Mouse (Mus musculus) midbrain, embryonic 13.5 days (tissue): ENCODE results near the gene Gm12166. TPM values are rescaled to one million over a fixed set of nuclear protein-coding genes. Genes with fewer than 3 reads are reported as not detected.
"Not testable (repeated sequence)": the region's sequence is repeated elsewhere in the genome, so short reads cannot be mapped to it uniquely, and the experiment has no call there.

Experiments used
- ATAC-seq: fragments of 200-750 bp; cut with Nextera tagmentation; 2 replicates; pipeline ENCODE4 v1.8.0; 2017; ENCODE audit warnings: mild to moderate bottlenecking, moderate TSS enrichment, moderate library complexity
- H3K27ac ChIP-seq: fragments of 300-500 bp; sonication (generic); 2 replicates; pipeline ENCODE4 v1.5.1; 2015; ENCODE audit warnings: inconsistent platforms, mild to moderate bottlenecking, moderate library complexity
- H3K27me3 ChIP-seq: fragments of 300-500 bp; sonication (generic); 2 replicates; pipeline ENCODE4 v1.6.1; 2015; ENCODE audit warnings: mild to moderate bottlenecking, inconsistent platforms
- H3K36me3 ChIP-seq: fragments of 300-500 bp; sonication (generic); 2 replicates; pipeline ENCODE4 v1.6.1; 2015; ENCODE audit warnings: mild to moderate bottlenecking, inconsistent platforms
- H3K4me1 ChIP-seq: fragments of 300-500 bp; sonication (generic); replicated peaks from 2 replicates; pipeline ENCODE4 v1.6.1; 2015; ENCODE audit warnings: inconsistent platforms
- H3K4me2 ChIP-seq: fragments of 300-500 bp; sonication (generic); replicated peaks from 2 replicates; pipeline ENCODE4 v1.6.1; 2015; ENCODE audit warnings: moderate library complexity, mild to moderate bottlenecking, inconsistent platforms
- H3K4me3 ChIP-seq: fragments of 300-500 bp; sonication (generic); replicated peaks from 2 replicates; pipeline ENCODE4 v1.5.1; 2015; ENCODE audit warnings: mild to moderate bottlenecking, inconsistent platforms
- H3K9ac ChIP-seq: fragments of 300-500 bp; sonication (generic); replicated peaks from 2 replicates; pipeline ENCODE4 v1.6.1; 2015; ENCODE audit warnings: mild to moderate bottlenecking, inconsistent platforms
- H3K9me3 ChIP-seq: fragments of 300-500 bp; sonication (generic); 2 replicates; pipeline ENCODE4 v1.6.1; 2016; ENCODE audit warnings: mild to moderate bottlenecking, inconsistent platforms
- WGBS: fragments of 180-500 bp; shearing (Covaris S2); methylation state at CpG from one replicate; pipeline ENCODE4 v1.1.7; 2015; 5-methylcytosine and 5-hydroxymethylcytosine counted together
- polyA plus RNA-seq: library from polyadenylated mRNA; unstranded; fragments of >200 nt; fragmentation: Nextera tagmentation; extraction: Ambion mirVana; gene quantifications from 2 replicates; pipeline ENCODE4 v1.2.1, GENCODE M21; 2015

Gene Gm12166
- polyA plus RNA-seq, 1 experiment from 2014 or later, result 7.1 TPM

DNA sequence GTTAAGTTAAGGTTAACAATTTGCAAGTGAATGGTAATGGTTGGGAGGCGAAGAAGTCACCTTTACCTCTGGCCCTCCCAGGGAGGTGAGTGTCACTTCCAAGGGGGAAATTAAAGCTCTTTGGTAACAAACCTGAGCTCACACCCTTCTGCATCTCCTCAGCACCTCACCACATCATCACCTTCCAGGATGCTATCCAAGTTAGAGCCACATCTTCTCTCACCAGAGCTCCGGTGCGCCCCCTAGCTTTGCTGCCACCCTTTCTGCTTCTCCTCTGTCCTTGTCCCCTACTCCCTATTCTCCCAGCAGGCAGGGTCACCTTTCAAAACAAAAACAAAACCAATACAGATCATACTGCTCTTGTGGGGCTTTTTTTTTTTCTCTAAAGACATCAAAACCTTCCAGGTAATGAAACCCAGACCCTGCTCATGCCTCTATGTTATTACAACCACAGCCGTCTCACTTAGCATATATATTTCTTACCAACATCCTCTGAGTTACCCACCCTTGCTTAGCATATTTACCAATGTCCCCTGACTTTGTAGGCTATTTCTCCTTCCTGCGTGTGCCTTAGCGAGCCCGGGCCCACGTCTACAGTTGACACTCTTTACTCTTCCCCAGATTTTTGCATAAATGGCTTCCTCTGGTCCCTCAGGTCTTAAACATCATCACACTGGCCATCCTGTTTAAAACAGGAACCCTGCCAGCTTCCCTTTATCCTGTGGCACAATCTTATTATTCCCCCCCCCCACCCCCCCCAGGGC lies 7.9 kb upstream of the Gm12166 start:
- ATAC-seq, result no peak
- H3K4me2 ChIP-seq, result no peak overlapping the region
- H3K9me3 ChIP-seq, result no peaks in the 10 kb centered on the region
- H3K4me3 ChIP-seq, result no peak overlapping the region
- peaks cover 28% of the 10 kb centered on the region for H3K4me1 ChIP-seq
- WGBS, result 78% methylated on average over 8 of the region's 8 CpGs
- H3K27ac ChIP-seq, result no peak overlapping the region
- H3K27me3 ChIP-seq, result no peaks in the 10 kb centered on the region
- H3K36me3 ChIP-seq, result peaks cover 5% of the 10 kb centered on the region; the same call in 1 of the 2 replicates
- no peak overlapping the region for H3K9ac ChIP-seq

DNA sequence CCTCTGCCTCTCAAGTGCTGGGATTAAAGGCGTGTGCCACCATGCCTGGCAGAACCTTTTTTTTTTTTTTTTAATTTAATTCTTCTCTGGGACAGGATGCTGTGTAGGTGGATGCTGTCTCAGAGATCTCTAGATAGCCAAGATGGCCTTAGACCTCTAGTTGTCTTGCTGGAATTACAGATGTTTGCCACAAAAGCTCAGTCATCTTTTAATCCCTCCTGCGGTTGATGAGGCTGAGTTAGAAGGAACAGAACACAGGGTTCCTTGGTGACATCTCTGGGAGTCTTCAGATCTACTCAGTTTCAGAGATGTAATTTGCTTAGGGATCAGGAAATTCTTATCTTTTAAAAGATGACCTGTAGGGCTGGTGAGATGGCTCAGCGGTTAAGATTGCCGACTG lies 6.8 kb upstream of the Gm12166 start:
- no peak overlapping the region for H3K4me3 ChIP-seq
- peaks cover 5% of the 10 kb centered on the region; the same call in 1 of the 2 replicates for H3K36me3 ChIP-seq
- H3K9me3 ChIP-seq, result no peaks in the 10 kb centered on the region
- no peak overlapping the region for H3K9ac ChIP-seq
- peaks cover 21% of the 10 kb centered on the region for H3K4me1 ChIP-seq
- no peak overlapping the region for H3K27ac ChIP-seq
- ATAC-seq, result no peak
- no peak overlapping the region for H3K4me2 ChIP-seq
- WGBS, result 99% methylated on average over 4 of the region's 4 CpGs
- no peaks in the 10 kb centered on the region for H3K27me3 ChIP-seq

DNA sequence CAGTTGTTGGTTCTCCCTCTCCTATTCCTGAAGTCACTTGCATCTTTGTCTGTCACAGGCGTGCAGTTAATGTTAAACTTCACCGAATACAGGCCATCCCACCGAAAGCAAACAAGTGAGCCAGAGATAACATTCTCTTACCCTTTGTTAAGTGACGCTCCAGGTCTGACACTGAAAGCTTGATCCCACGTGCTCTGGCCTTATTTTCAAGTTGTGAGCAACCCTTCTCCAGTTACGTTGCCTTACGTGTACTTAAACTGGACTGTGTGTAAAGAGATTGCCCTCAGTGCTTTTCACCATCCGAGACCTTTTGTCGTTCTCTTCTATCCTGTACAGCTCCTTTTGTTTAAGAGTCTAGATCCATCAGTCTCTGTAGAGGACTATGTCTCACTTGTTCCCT lies 5.9 kb upstream of the Gm12166 start:
- Histone ChIP-seq H3K27me3 (no peaks in the 10 kb centered on the region), H3K36me3 (peaks cover 4% of the 10 kb centered on the region; the same call in 1 of the 2 replicates), H3K4me1 (peaks cover 21% of the 10 kb centered on the region), H3K9ac (0 out of 2 replicates have a peak overlapping the region, but pooled peaks have one; percentile 11), H3K4me2 (peak overlapping the region; percentile 71), H3K9me3 (no peaks in the 10 kb centered on the region), H3K4me3 (peak overlapping the region; percentile 69), H3K27ac (no peak overlapping the region)
- no peak for ATAC-seq
- 54% methylated on average over 9 of the region's 9 CpGs for WGBS

DNA sequence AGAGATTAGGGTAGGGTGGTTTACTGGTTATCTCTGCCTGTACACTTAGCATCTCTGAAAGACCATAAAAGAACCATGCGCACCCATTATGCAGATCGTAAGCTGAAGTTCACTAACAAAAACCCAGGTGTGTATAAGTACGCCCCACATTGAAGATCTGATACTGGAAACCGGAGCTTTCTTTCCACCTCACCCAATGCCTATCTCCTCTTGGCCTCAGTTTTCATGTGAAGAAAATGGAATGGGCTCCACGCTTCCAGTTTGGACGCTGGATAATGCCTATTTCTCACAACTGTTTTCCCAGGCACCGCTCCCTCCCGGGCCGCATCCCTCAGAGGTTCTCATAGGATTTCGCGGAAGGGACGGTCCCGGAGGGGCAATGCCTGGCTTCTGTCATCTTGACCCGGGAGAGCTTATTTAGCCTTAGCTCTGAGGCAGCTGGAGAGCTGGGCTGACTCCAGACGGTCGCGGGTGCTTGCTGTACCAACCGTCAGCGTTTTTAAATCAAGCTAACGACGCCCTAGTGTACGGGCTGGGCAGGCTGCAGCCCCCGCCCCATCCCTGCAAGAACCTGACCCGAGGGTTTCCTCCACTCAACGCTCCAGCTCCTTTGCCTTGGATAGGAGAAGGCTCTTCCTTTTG lies 4.8 kb upstream of the Gm12166 start:
- peak overlapping the region; percentile 71 for H3K4me2 ChIP-seq
- no peaks in the 10 kb centered on the region for H3K9me3 ChIP-seq
- WGBS, result 4% methylated on average over 25 of the region's 25 CpGs
- no peaks in the 10 kb centered on the region for H3K27me3 ChIP-seq
- peaks cover 21% of the 10 kb centered on the region for H3K4me1 ChIP-seq
- ATAC-seq, result peak; percentile 32
- peak overlapping the region; percentile 86 for H3K9ac ChIP-seq
- H3K27ac ChIP-seq, result peak overlapping the region; percentile 93
- no peaks in the 10 kb centered on the region for H3K36me3 ChIP-seq
- H3K4me3 ChIP-seq, result peak overlapping the region; percentile 69

DNA sequence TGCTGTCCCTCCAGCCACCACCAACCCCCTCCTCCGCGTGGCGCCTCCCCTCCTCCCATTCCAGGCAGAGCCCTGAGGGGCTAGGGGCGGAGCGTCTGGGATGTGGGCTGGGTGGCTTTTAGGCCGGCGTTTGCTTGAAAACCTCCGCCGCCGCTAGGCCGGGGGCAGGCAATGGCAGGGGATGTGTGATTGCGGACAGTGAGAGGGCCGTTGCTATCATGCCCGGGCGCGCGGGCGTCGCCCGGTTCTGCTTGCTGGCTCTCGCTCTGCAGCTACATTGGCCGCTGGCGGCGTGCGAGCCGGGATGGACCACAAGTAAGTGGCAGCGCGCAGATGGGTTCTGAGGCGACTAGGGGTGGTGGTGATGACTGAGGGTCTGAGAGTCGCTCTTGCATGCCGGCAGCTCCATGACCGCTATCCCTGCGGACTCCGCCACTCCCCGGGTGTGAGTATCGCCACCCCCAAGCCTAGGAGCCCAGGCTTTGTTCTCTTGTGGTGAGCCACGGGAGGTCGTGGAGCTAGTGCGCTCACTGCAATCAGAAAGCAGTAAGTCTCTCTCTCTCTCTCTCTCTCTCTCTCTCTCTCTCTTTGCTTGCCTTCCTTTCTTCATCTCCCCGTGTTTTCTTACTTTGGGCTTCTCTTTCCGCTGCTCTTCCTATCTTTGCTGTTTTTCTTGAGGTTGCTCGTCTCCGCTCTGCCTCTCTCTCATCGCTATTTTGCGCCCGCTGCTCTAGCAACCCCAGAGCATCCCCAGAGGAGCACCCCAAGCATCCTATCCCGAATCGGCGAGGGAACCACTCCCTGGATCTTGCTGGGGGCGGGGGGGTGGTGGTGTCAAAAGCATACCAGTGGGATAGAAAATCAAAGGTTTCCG lies 4.0 kb upstream of the Gm12166 start, which contains the start of gene Adam19:
Gene Adam19 (plus strand): TSS at position 97 of the 874 bp plus-strand sequence.
- Histone ChIP-seq H3K9ac (peak within 1 kb of the TSS; percentile 86), H3K9me3 (no peaks in the 10 kb centered on the region), H3K4me1 (peaks cover 21% of the 10 kb centered on the region), H3K4me2 (peak within 1 kb of the TSS; percentile 71), H3K4me3 (peak within 1 kb of the TSS; percentile 69), H3K36me3 (no peaks in the 10 kb centered on the region), H3K27ac (peak within 1 kb of the TSS; percentile 93), H3K27me3 (no peaks in the 10 kb centered on the region)
- peak; percentile 89 for ATAC-seq
- under 1% methylated on average over 51 of the region's 51 CpGs for whole genome bisulfite sequencing

DNA sequence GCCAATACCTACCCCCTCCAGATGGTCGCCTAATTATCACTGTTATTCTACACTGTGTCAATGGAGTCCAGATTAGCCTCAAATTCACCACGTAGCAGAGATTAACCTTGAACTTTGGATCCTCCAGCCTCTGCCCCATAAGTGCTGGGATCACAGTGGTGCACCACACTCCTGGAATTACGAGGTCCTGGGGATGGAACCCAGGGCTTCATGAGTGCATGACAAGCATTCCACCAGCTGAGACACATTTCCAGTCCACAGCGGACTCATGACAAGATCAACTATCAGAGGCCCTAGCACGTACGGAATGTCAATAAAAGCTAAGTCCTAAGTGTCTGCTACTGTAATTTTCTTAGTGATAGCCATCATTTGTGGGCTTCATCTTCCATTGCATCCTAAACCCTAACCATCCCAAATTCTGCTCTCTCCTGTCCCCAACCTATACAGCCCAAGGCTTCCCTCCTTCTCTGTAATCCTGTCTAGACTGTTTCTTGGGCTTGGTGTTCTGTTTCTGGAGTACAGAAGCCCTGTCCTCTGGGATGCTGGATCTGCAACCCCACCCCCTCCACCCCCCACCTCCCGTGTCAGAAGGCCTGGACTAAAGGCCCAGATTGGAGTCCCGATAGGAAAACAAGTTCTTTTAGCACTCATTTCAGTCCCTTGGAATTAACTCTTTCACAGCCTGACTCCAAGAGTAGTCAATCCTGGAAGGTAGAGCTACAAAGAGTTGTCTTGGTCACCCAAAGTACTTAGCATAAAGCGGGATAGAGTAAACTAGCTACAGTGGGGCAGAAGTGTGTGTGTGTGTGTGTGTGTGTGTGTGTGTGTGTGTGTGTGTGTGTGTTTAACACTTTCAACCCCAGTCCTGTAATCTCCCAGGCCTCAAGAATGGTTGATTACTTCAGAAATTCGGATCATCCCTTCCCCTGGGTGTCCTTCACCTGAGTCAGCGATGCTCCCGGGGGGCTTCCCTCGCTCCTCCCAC lies 3.1 kb upstream of the Gm12166 start:
- WGBS, result 24% methylated on average over 13 of the region's 13 CpGs
- Histone ChIP-seq H3K4me2 (peak overlapping the region; percentile 71), H3K27ac (peak overlapping the region; percentile 93), H3K27me3 (no peaks in the 10 kb centered on the region), H3K9me3 (no peaks in the 10 kb centered on the region), H3K4me3 (peak overlapping the region; percentile 69), H3K9ac (peak overlapping the region; percentile 86), H3K4me1 (peaks cover 21% of the 10 kb centered on the region), H3K36me3 (no peaks in the 10 kb centered on the region)
- peak; percentile 61; the same call in 1 of the 2 replicates for ATAC-seq

DNA sequence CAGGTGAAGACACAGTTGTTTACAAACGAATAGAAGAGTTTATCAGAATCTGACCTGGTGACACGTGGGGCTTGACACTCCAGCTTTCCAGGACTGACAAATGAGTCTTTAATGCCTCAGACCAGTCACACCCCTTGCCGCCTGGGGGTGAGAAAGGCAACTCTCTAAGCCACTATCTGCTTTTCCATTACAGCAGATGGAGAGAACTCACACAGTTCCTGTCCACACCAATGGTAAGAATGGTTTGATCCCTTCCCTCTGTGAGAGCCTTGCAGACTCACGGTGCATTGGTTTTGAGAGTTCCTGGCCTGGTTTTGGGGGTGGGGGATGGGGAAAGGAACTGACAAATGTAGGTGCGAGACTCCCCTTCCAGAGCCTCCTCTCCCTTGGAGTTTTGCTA lies 2.2 kb upstream of the Gm12166 start:
- 48% methylated on average over 5 of the region's 5 CpGs for WGBS
- Histone ChIP-seq H3K4me3 (no peak overlapping the region), H3K9ac (no peak overlapping the region), H3K9me3 (no peaks in the 10 kb centered on the region), H3K36me3 (no peaks in the 10 kb centered on the region), H3K4me2 (no peak overlapping the region), H3K27ac (no peak overlapping the region), H3K4me1 (peaks cover 21% of the 10 kb centered on the region), H3K27me3 (no peaks in the 10 kb centered on the region)
- ATAC-seq, result no peak

DNA sequence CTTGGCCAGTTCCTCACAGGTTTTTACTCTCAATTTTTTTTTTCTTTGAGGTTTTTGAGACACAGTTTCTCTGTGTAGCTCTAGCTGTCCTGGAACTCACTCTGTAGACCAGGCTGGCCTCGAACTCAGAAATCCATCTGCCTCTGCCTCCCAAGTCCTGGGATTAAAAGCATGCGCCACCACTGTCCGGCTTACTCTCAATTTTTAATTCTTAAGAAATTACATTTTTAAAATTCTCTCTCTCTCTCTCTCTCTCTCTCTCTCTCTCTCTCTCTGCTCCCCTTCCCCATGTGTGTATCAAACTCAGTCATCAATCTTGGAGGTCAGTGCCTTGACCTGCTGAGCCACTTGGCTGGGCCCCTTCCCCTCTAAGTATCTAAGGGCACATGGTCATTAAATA lies 1.3 kb upstream of the Gm12166 start:
- 93% methylated on average over 3 of the region's 3 CpGs for WGBS
- not testable (repeated sequence) for H3K27me3 ChIP-seq, ATAC-seq, H3K9me3 ChIP-seq, H3K9ac ChIP-seq, H3K4me2 ChIP-seq, H3K4me3 ChIP-seq, H3K36me3 ChIP-seq, H3K27ac ChIP-seq
- peaks cover 21% of the 10 kb centered on the region for H3K4me1 ChIP-seq

DNA sequence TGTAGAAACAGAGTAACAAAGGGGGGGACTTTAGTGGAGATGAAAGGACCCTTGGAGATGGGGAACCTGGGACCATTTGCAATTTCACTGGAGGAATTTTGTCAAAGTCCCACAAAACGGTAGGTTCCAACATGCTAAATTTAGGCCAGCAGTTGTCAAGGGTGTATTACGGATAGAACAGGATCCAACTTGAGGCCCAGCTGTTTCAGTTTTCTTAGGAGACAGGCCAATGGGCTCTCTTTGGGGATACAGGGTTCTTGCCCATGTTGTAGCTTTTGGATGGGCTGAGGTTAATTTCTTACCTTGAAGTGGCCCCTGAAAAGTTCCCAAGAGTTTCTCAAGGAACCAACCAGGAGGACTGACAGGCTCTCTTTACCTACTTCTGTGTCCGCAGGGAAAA lies 4.9 kb downstream of the Gm12166 start:
- 94% methylated on average over 3 of the region's 3 CpGs for WGBS

DNA sequence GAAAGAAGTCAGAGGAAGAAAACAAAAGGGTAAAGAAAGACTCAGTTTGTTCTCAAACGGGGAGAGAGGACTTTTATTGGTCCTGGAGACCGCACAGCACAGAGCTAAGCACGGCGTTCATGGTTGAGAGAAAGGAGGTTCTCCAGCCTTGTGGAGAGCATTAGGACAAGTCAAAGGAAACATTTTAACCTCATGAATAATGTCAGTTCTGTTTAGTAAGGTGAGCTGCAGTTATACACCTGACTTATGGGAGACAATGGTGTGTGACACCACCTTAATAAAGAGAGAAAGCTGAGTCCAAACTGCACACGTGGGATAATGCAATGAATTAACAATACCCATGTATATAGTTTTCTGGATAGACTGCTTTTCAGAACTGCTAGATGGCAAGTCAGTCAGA lies 7.3 kb downstream of the Gm12166 start:
- Histone ChIP-seq H3K27ac (no peak overlapping the region), H3K4me1 (no peaks in the 10 kb centered on the region), H3K9ac (no peak overlapping the region), H3K9me3 (no peaks in the 10 kb centered on the region), H3K27me3 (no peaks in the 10 kb centered on the region), H3K4me3 (no peak overlapping the region), H3K4me2 (no peak overlapping the region), H3K36me3 (no peaks in the 10 kb centered on the region)
- ATAC-seq, result no peak
- WGBS, result 93% methylated on average over 5 of the region's 5 CpGs

More for the DNA sequence above, 4.9 kb downstream of the Gm12166 start:
- H3K4me2 ChIP-seq, result no peak overlapping the region
- H3K4me3 ChIP-seq, result no peak overlapping the region
- H3K27ac ChIP-seq, result no peak overlapping the region
- ATAC-seq, result no peak
- no peak overlapping the region for H3K9ac ChIP-seq
- H3K27me3 ChIP-seq, result no peaks in the 10 kb centered on the region
- no peaks in the 10 kb centered on the region; the same call in 1 of the 2 replicates for H3K4me1 ChIP-seq
- H3K9me3 ChIP-seq, result no peaks in the 10 kb centered on the region
- no peaks in the 10 kb centered on the region for H3K36me3 ChIP-seq
